Mouse (Mus musculus) limb, embryonic 15.5 days (tissue): ENCODE data around the gene 2610528J11Rik. TPM values are rescaled to one million over a fixed set of nuclear protein-coding genes. Genes with fewer than 3 reads are reported as not detected.

Experiments used
- ATAC-seq: fragments of 200-750 bp; cut with Nextera tagmentation; 2 replicates; pipeline ENCODE4 v1.8.0; 2017; ENCODE audit warnings: low read depth, moderate TSS enrichment; ENCODE audit not compliant: insufficient number of reproducible peaks, low FRiP score, low TSS enrichment
- H3K27ac ChIP-seq: fragments of 300-500 bp; sonication (generic); 2 replicates; pipeline ENCODE4 v1.5.1; 2015; ENCODE audit warnings: moderate library complexity, mild to moderate bottlenecking, inconsistent platforms
- H3K27me3 ChIP-seq: fragments of 300-500 bp; sonication (generic); 2 replicates; pipeline ENCODE4 v1.6.1; 2015; ENCODE audit warnings: inconsistent platforms
- H3K36me3 ChIP-seq: fragments of 300-500 bp; sonication (generic); 2 replicates; pipeline ENCODE4 v1.6.1; 2015; ENCODE audit warnings: inconsistent platforms
- H3K4me1 ChIP-seq: fragments of 300-500 bp; sonication (generic); 2 replicates; pipeline ENCODE4 v1.6.1; 2015; ENCODE audit warnings: inconsistent platforms
- H3K4me2 ChIP-seq: fragments of 300-500 bp; sonication (generic); 2 replicates; pipeline ENCODE4 v1.6.1; 2015; ENCODE audit warnings: mild to moderate bottlenecking, inconsistent platforms
- H3K4me3 ChIP-seq: fragments of 300-500 bp; sonication (generic); 2 replicates; pipeline ENCODE4 v1.5.1; 2015; ENCODE audit warnings: mild to moderate bottlenecking, inconsistent platforms
- H3K9ac ChIP-seq: fragments of 300-500 bp; sonication (generic); 2 replicates; pipeline ENCODE4 v1.6.1; 2015; ENCODE audit warnings: inconsistent platforms
- H3K9me3 ChIP-seq: fragments of 300-500 bp; sonication (generic); 2 replicates; pipeline ENCODE4 v1.6.1; 2016; ENCODE audit warnings: inconsistent platforms
- WGBS: fragments of 180-500 bp; shearing (Covaris S2); methylation state at CpG from one replicate; pipeline ENCODE4 v1.1.7; 2015; 5-methylcytosine and 5-hydroxymethylcytosine counted together
- polyA plus RNA-seq: library from polyadenylated mRNA; unstranded; fragments of >200 nt; fragmentation: Nextera tagmentation; extraction: Ambion mirVana; gene quantifications from 2 replicates; pipeline ENCODE4 v1.2.1, GENCODE M21; 2015

Gene 2610528J11Rik
- polyA plus RNA-seq, 1 experiment from 2014 or later = 14.2 TPM

DNA sequence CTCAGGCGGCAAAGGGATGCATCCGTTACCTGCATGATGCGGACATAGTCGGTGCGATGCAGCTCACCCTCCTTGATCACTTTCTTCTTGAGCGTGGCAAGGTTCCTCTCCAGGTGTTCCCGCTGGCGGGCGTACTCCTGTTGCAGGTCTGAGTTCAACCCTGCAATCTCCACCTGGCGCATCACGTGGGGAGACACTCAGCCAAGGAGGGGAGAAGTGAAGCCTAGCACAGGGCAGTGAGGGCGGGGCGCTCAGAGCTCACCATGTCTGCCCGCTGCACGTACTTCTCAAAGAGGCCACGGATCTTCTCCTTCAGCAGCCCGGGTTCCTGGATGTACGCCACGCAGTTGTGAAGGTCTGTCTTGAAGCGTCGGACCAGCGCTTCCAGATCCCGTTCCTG is 42.5 kb downstream of the 2610528J11Rik start:
- peaks cover 20% of the 10 kb centered on the region for H3K4me1 ChIP-seq
- no peaks in the 10 kb centered on the region for H3K9me3 ChIP-seq
- no peak overlapping the region for H3K4me3 ChIP-seq
- no peak overlapping the region for H3K9ac ChIP-seq
- H3K4me2 ChIP-seq = no peak overlapping the region
- ATAC-seq = no peak
- WGBS = 66% methylated on average over 23 of the region's 23 CpGs
- H3K27me3 ChIP-seq = 0 out of 2 replicates have a peak, but pooled peaks cover 7% of the 10 kb centered on the region
- no peaks in the 10 kb centered on the region for H3K36me3 ChIP-seq
- H3K27ac ChIP-seq = no peak overlapping the region

DNA sequence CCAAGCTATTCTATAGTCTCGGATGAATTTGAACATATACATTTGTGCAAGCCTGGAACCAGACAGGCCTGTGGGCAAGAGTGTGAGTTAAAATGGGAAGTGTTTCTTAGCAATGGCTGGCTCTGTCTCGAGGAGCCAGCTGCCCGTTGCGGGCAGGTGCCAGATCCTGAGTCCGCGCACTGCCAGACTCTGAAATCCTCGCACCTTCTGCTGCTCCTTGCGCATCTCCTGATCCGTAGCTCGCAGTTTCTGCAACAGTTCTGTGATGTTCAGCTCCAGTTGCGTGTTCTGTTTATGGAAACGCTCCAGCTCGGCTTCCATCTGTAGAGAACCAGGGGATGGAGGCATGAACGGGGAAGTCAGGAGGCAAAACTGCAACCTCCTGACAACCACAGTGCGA is 44.6 kb downstream of the 2610528J11Rik start:
- 79% methylated on average over 15 of the region's 15 CpGs for WGBS
- Histone ChIP-seq H3K4me3 (no peak overlapping the region), H3K27me3 (0 out of 2 replicates have a peak, but pooled peaks cover 7% of the 10 kb centered on the region), H3K4me1 (peaks cover 10% of the 10 kb centered on the region), H3K27ac (no peak overlapping the region), H3K4me2 (no peak overlapping the region), H3K9me3 (no peaks in the 10 kb centered on the region), H3K36me3 (no peaks in the 10 kb centered on the region), H3K9ac (no peak overlapping the region)
- ATAC-seq = no peak

DNA sequence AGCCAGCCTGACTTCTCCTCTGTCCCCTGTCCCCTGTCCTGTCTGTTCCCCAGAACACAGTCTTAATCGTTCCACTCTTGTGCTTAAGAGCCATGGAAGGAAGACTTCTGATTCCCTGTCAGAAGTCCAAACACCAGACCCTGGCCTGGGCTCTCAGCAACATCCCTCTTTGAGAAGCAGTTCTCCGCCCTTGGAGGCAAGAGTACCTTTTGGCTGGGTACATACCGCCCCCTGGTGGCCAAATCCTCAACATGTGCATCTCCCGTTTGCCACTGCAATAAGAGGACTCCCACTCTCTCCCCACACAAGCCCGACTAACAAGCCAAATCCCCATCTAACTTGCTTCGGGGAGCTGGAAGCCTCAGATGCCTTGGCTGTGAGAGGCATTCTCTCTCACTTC is 49.3 kb downstream of the 2610528J11Rik start:
- WGBS = 7% methylated on average over 6 of the region's 6 CpGs
- no peaks in the 10 kb centered on the region for H3K4me1 ChIP-seq
- H3K36me3 ChIP-seq = no peaks in the 10 kb centered on the region
- H3K4me2 ChIP-seq = no peak overlapping the region
- no peak overlapping the region for H3K9ac ChIP-seq
- no peaks in the 10 kb centered on the region for H3K9me3 ChIP-seq
- H3K4me3 ChIP-seq = no peak overlapping the region
- ATAC-seq = no peak
- H3K27me3 ChIP-seq = 0 out of 2 replicates have a peak, but pooled peaks cover 11% of the 10 kb centered on the region
- no peak overlapping the region for H3K27ac ChIP-seq

DNA sequence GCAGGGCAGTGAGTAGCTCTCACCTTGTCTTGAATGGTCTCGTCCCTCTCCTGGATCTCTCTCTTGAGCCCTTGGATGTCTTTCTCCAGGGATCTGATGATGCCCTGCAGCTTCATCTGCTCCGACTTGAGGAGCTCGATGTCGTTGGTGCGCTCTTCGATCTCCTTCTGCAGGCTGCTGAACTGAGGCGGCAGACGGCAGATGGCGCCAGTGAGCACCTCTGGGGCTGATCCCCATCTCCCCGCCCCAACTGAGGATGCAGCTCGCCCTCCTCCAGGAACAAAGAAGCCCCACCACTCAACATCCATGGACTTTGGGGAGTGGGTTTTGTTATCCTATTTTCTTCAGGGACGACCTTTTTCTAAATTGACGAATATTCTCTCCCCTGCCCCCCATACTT is 52.5 kb downstream of the 2610528J11Rik start:
- H3K9me3 ChIP-seq = no peaks in the 10 kb centered on the region
- H3K4me3 ChIP-seq = no peak overlapping the region
- H3K4me1 ChIP-seq = no peaks in the 10 kb centered on the region
- 51% methylated on average over 13 of the region's 13 CpGs for WGBS
- H3K9ac ChIP-seq = no peak overlapping the region
- H3K27ac ChIP-seq = no peak overlapping the region
- H3K4me2 ChIP-seq = no peak overlapping the region
- ATAC-seq = no peak
- H3K36me3 ChIP-seq = no peaks in the 10 kb centered on the region
- H3K27me3 ChIP-seq = 0 out of 2 replicates have a peak, but pooled peaks cover 4% of the 10 kb centered on the region

Other genes starting within 250 kb of the 2610528J11Rik start
- 66.4 and 82.7 TPM in 2 replicates for gene Ptprf, start 235.6 kb upstream of the 2610528J11Rik start, polyA plus RNA-seq
- 5.6 and 7.9 TPM in 2 replicates for gene Szt2, start 117.7 kb upstream of the 2610528J11Rik start, polyA plus RNA-seq
- gene Med8, start 117.7 kb upstream of the 2610528J11Rik start, polyA plus RNA-seq = 103 and 106 TPM in 2 replicates
- 273 and 305 TPM in 2 replicates for gene Elovl1, start 98.9 kb upstream of the 2610528J11Rik start, polyA plus RNA-seq
- 164 and 184 TPM in 2 replicates for gene Cdc20, start 89.6 kb upstream of the 2610528J11Rik start, polyA plus RNA-seq
- 0.24 and 0.62 TPM in 2 replicates for gene Mpl, start 69.5 kb upstream of the 2610528J11Rik start, polyA plus RNA-seq
- 25.8 and 27.8 TPM in 2 replicates for gene Tie1, start 36.9 kb upstream of the 2610528J11Rik start, polyA plus RNA-seq
- gene Tmem125, start 17.0 kb downstream of the 2610528J11Rik start, polyA plus RNA-seq = 22.9 and 23.0 TPM in 2 replicates
- 1.7 and 2.6 TPM in 2 replicates for gene Cfap57, start 93.8 kb downstream of the 2610528J11Rik start, polyA plus RNA-seq
- gene Ebna1bp2, start 93.8 kb downstream of the 2610528J11Rik start, polyA plus RNA-seq = 129 and 136 TPM in 2 replicates
- not detected in 2 replicates for gene Olfr62, start 132.0 kb downstream of the 2610528J11Rik start, polyA plus RNA-seq
- not detected in 2 replicates for gene Olfr1342, start 165.8 kb downstream of the 2610528J11Rik start, polyA plus RNA-seq
- gene Olfr1341, start 176.5 kb downstream of the 2610528J11Rik start, polyA plus RNA-seq = not detected in 2 replicates
- gene Olfr1340, start 193.1 kb downstream of the 2610528J11Rik start, polyA plus RNA-seq = not detected in 2 replicates
- gene Olfr1339, start 205.2 kb downstream of the 2610528J11Rik start, polyA plus RNA-seq = not detected in 2 replicates
- gene Olfr1338, start 231.7 kb downstream of the 2610528J11Rik start, polyA plus RNA-seq = not detected in 2 replicates